Mouse (Mus musculus): ENCODE data around the gene Mrpl36. TPM values are rescaled to one million over a fixed set of nuclear protein-coding genes. Genes with fewer than 3 reads are reported as not detected.

Gene Mrpl36
- polyA plus RNA-seq, 1 experiment from 2014 or later, result 81.1 TPM

GRCm38 (mm10) chr13:73310183-73310929, 18.0 kb upstream of the Mrpl36 start:
- Histone ChIP-seq H3K27me3 (peaks cover 20% of the 10 kb centered on the region), H3K27ac (replicated peaks) (no peak overlapping the region)
- 20% methylated on average over 8 of the region's 8 CpGs for WGBS

DNA sequence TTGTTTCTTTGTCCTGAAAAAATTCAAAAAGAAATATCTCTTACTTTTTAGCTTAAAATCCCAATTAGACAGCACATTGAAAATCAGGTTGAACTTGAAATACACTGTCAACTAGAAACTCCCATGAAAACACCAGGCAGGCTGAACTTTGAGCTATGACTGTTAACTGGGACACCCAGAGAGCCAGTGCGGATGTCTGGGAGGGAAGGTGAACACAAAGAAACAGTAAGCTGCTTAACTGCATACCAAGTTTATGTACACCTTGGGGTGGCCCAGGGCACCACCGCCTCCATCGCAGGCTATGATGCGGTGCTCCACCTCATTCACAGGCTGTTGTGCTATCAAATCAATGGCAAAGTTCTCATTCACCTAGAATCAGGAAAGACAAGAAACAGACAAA, 8.3 kb upstream of the Mrpl36 start:
- no peak overlapping the region for H3K27ac ChIP-seq (replicated peaks)
- H3K27me3 ChIP-seq, result no peaks in the 10 kb centered on the region
- H3K4me2 ChIP-seq, result no peak overlapping the region
- H3K36me3 ChIP-seq, result peaks cover 44% of the 10 kb centered on the region
- ATAC-seq (ENCODE audit: low FRiP score, low read depth), result no peak
- WGBS, result 92% methylated on average over 4 of the region's 4 CpGs
- no peak overlapping the region for H3K4me3 ChIP-seq
- H3K9me3 ChIP-seq, result no peaks in the 10 kb centered on the region
- H3K9ac ChIP-seq, result no peak overlapping the region
- H3K4me1 ChIP-seq (replicated peaks), result no peaks in the 10 kb centered on the region

More at GRCm38 (mm10) chr13:73310183-73310929, 18.0 kb upstream of the Mrpl36 start:
- H3K9ac ChIP-seq, result no peak overlapping the region
- no peaks in the 10 kb centered on the region for H3K9me3 ChIP-seq
- H3K4me2 ChIP-seq, result no peak overlapping the region
- H3K4me3 ChIP-seq, result no peak overlapping the region
- H3K36me3 ChIP-seq, result no peaks in the 10 kb centered on the region
- H3K4me1 ChIP-seq (replicated peaks), result no peaks in the 10 kb centered on the region
- peak; percentile 62 for ATAC-seq (ENCODE audit: low FRiP score, low read depth)

GRCm38 (mm10) chr13:73322626-73323025, 5.7 kb upstream of the Mrpl36 start:
- Histone ChIP-seq H3K9ac (no peak overlapping the region), H3K36me3 (peaks cover 34% of the 10 kb centered on the region)
- 79% methylated on average over 10 of the region's 10 CpGs for WGBS

GRCm38 (mm10) chr13:73323406-73323805, 4.9 kb upstream of the Mrpl36 start:
- peaks cover 26% of the 10 kb centered on the region for H3K36me3 ChIP-seq
- H3K4me1 ChIP-seq (replicated peaks), result peaks cover 19% of the 10 kb centered on the region; the same call in 1 of the 2 replicates
- no peaks in the 10 kb centered on the region for H3K9me3 ChIP-seq
- 98% methylated on average over 4 of the region's 4 CpGs for WGBS
- H3K9ac ChIP-seq, result no peak overlapping the region
- H3K27ac ChIP-seq (replicated peaks), result no peak overlapping the region
- H3K27me3 ChIP-seq, result no peaks in the 10 kb centered on the region
- no peak overlapping the region for H3K4me2 ChIP-seq
- no peak for ATAC-seq (ENCODE audit: low FRiP score, low read depth)
- no peak overlapping the region for H3K4me3 ChIP-seq

More at GRCm38 (mm10) chr13:73322626-73323025, 5.7 kb upstream of the Mrpl36 start:
- Histone ChIP-seq H3K4me3 (no peak overlapping the region), H3K27ac (replicated peaks) (no peak overlapping the region), H3K4me2 (no peak overlapping the region), H3K4me1 (replicated peaks) (peaks cover 17% of the 10 kb centered on the region; the same call in 1 of the 2 replicates), H3K9me3 (no peaks in the 10 kb centered on the region), H3K27me3 (no peaks in the 10 kb centered on the region)
- no peak for ATAC-seq (ENCODE audit: low FRiP score, low read depth)

GRCm38 (mm10) chr13:73330844-73331501, 2.7 kb downstream of the Mrpl36 start:
- Histone ChIP-seq H3K27ac (replicated peaks) (peak overlapping the region; percentile 83), H3K36me3 (no peaks in the 10 kb centered on the region), H3K9ac (peak overlapping the region; percentile 69), H3K4me2 (peak overlapping the region; percentile 94), H3K4me3 (peak overlapping the region; percentile 58), H3K4me1 (replicated peaks) (peaks cover 37% of the 10 kb centered on the region), H3K9me3 (no peaks in the 10 kb centered on the region), H3K27me3 (no peaks in the 10 kb centered on the region)
- peak; percentile 92 for ATAC-seq (ENCODE audit: low FRiP score, low read depth)
- WGBS, result 0% methylated on average over 42 of the region's 42 CpGs

DNA sequence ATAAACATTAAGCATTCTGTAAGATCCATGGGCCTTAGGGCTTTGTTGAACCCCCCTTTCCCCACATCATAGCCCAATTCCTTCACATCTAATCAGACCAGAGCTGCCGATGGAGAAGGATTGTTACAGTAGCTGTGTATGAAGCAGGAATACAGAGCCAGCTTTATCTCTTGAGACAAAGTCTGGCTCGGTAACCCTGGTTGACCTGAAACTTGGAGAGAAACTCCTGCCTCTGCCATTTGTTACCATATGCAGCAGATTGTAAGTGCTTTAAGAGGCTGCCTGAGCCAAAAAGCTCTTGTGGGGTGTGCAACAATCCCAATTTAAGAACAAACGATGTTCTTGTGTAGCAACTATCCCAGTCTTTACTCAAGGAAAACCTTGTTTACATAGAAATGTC, 3.4 kb downstream of the Mrpl36 start:
- Histone ChIP-seq H3K36me3 (no peaks in the 10 kb centered on the region), H3K27me3 (no peaks in the 10 kb centered on the region), H3K27ac (replicated peaks) (no peak overlapping the region), H3K4me1 (replicated peaks) (peaks cover 31% of the 10 kb centered on the region), H3K4me3 (peak overlapping the region; percentile 58), H3K9me3 (no peaks in the 10 kb centered on the region), H3K9ac (peak overlapping the region; percentile 69), H3K4me2 (peak overlapping the region; percentile 94)
- WGBS, result 77% methylated on average over 3 of the region's 3 CpGs
- ATAC-seq (ENCODE audit: low FRiP score, low read depth), result no peak

DNA sequence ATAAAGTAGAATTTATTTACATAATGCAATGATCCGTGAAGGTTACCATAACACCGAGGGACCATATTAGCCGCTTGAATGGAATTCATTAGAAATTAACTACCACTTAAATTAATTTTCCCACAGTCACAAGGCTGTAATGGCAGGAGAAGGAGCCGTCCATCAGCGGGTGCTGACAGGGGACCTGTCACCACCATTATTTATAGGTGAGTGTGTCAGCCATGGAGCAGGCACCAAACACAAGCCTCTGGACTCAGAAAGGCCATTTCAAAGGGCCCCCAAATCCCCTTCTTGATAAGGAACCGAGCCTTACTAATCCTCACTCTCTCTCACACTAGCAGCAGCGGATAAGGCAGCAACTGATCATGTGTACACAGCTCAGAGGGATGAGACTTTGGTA, 8.4 kb downstream of the Mrpl36 start:
- ATAC-seq (ENCODE audit: low FRiP score, low read depth), result no peak
- no peak overlapping the region for H3K9ac ChIP-seq
- H3K4me1 ChIP-seq (replicated peaks), result peaks cover 5% of the 10 kb centered on the region
- no peaks in the 10 kb centered on the region for H3K27me3 ChIP-seq
- no peak overlapping the region for H3K27ac ChIP-seq (replicated peaks)
- H3K4me3 ChIP-seq, result no peak overlapping the region
- H3K9me3 ChIP-seq, result no peaks in the 10 kb centered on the region
- H3K4me2 ChIP-seq, result no peak overlapping the region
- WGBS, result 32% methylated on average over 7 of the region's 7 CpGs
- no peaks in the 10 kb centered on the region for H3K36me3 ChIP-seq

DNA sequence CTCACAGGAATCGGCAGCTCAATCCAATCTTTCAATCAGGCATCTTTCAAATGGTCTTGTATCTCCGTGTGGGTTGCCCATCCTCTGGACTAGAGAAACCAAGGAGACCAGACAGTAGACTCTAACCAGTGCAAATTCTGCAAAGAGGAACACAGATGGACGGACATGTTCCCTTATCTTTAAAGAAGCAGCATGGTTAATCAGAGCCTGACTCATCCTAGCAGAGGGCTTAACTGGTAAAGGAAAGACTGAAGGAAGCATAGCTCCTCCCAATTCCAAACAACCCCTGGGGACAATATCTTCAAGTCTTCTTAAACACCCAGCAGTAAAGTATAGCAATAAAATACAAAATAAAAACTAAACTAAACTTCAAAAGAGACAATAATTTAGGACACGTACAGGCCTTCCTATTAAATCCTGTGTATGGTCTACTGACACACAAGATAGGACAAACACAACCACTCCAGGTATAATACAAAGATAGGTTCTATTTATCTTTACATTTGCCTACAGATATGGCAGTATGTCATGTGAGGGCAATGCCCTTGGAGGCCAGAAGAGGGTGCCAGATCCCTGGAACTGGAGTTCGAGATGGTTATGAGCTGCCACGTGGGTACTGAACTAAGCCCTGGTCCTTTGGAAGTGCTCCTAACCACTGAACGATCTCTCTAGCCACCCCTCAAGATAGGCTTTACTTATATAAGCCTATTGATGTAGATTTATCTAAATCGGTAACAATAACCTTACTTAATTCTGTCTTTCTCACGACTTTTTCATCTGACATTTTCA, 17.0 kb downstream of the Mrpl36 start:
- Histone ChIP-seq H3K4me1 (replicated peaks) (no peaks in the 10 kb centered on the region), H3K4me3 (no peak overlapping the region), H3K9ac (no peak overlapping the region), H3K36me3 (no peaks in the 10 kb centered on the region), H3K27ac (replicated peaks) (no peak overlapping the region), H3K4me2 (no peak overlapping the region), H3K27me3 (no peaks in the 10 kb centered on the region), H3K9me3 (no peaks in the 10 kb centered on the region)
- WGBS, result 82% methylated on average over 9 of the region's 9 CpGs
- ATAC-seq (ENCODE audit: low FRiP score, low read depth), result no peak

DNA sequence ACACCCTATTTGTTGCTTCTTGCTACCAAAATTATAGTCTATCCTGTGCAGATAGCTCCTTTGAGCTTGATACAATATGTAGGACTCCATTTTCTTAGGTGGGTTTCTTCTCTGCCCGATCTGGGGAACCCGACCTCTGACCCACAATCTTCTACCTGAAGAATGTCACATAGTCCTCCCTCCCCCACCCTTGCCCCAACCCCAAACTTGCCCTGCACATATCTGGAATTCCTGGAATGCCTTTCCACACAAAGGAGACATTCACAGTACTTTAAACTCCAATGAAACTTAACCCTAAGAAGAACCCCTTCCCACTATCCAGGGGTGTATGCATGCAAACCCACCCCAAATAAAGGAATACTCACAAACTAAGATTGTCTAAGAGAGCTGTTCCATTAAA, 17.8 kb downstream of the Mrpl36 start:
- no peak overlapping the region for H3K9ac ChIP-seq
- no peaks in the 10 kb centered on the region for H3K4me1 ChIP-seq (replicated peaks)
- H3K27me3 ChIP-seq, result no peaks in the 10 kb centered on the region
- ATAC-seq (ENCODE audit: low FRiP score, low read depth), result no peak
- WGBS, result 51% methylated on average over 2 of the region's 2 CpGs
- no peak overlapping the region for H3K4me3 ChIP-seq
- no peak overlapping the region for H3K27ac ChIP-seq (replicated peaks)
- H3K4me2 ChIP-seq, result no peak overlapping the region
- H3K9me3 ChIP-seq, result no peaks in the 10 kb centered on the region
- H3K36me3 ChIP-seq, result no peaks in the 10 kb centered on the region

DNA sequence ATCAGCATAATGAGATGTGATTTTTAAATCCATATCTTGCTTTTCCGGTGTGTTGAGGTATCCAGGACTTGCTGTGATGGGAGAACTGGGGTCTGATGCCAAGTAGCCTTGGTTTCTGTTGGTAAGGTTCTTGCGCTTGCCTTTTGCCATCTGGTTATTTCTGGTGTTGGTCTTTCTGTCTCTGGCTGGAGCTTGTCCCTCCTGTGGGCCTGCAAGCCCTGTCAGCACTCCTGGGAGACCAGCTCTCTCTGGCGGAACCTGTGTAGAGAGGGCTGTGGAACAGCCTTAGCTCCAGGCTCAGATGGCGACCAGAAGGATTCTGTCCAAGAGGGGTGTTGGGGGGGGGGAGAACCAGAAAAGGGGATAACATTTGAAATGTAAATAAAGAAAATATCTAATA, 18.4 kb downstream of the Mrpl36 start:
- WGBS, result 84% methylated on average over 4 of the region's 4 CpGs
- Histone ChIP-seq H3K27ac (replicated peaks) (no peak overlapping the region), H3K9me3 (no peaks in the 10 kb centered on the region), H3K4me1 (replicated peaks) (no peaks in the 10 kb centered on the region), H3K36me3 (no peaks in the 10 kb centered on the region), H3K4me3 (no peak overlapping the region), H3K27me3 (no peaks in the 10 kb centered on the region), H3K9ac (no peak overlapping the region), H3K4me2 (no peak overlapping the region)
- ATAC-seq (ENCODE audit: low FRiP score, low read depth), result no peak

- Histone ChIP-seq H3K4me3 (no peak overlapping the region), H3K9ac (no peak overlapping the region), H3K36me3 (no peaks in the 10 kb centered on the region), H3K27me3 (no peaks in the 10 kb centered on the region), H3K27ac (replicated peaks) (no peak overlapping the region), H3K9me3 (no peaks in the 10 kb centered on the region), H3K4me2 (no peak overlapping the region), H3K4me1 (replicated peaks) (no peaks in the 10 kb centered on the region)
- ATAC-seq (ENCODE audit: low FRiP score, low read depth), result no peak
- WGBS, result 82% methylated on average over 3 of the region's 3 CpGs
These were observed 18.9 kb downstream of the Mrpl36 start for GRCm38 (mm10) chr13:73347171-73347570.

Data from hindbrain, embryonic 15.5 days (tissue).